18 mouse cellular contexts compared by ENCODE assay signal in the genomic region with DNA sequence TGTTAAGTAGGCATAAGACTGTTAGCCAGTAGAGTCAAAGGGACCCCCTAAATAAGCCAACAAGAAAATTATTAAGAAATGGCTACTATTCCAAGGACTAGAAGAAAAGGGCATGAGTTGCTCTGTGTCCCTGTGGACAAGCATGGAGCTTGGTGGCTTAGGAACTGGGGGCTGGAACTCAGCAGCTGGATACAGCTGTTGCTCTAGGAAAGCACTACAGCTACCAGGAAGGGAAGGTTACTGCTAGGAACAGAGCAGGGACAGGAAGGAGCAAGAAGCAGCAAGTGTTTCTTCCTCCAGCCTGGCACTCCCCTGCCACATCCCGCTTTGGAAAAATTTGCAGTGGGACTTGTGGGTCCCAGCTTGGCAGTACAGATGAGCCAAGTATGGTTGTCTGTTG.
A peak's percentile ranks its signal among the peaks of the same experiment; 100 is the strongest.
DNase-seq lines count a peak whose midpoint lies in the region; ATAC-seq and TF ChIP-seq lines count a peak whose summit lies in the region.
"Had no signal": no experiment of that assay in that cellular context is flagged by ENCODE, and none has a peak within 500 bp of the region (broad histone marks: within the 10 kb centered on the region; RNA-seq: fewer than 3 reads in every experiment).

No protein-coding gene starts in this region.

- no peak overlapping the region for H3K9ac ChIP-seq in heart, postnatal 0 days (replicated peaks; ENCODE audit: low read depth, low read length)
- H3K9ac ChIP-seq: embryonic facial prominence, embryonic 15.5 days; forebrain, postnatal 0 days; limb, embryonic 12.5 days; liver, embryonic 12.5 days; lung, embryonic 14.5 days; midbrain, embryonic 13.5 days; neural tube, embryonic 13.5 days had no signal

- no peaks in the 10 kb centered on the region for H3K27me3 ChIP-seq in heart, postnatal 0 days (ENCODE audit: control insufficient read depth, insufficient read depth, low read length)
- H3K27me3 ChIP-seq: embryonic facial prominence, embryonic 15.5 days; limb, embryonic 12.5 days; liver, embryonic 12.5 days; midbrain, embryonic 13.5 days; neural tube, embryonic 13.5 days had no signal

- H3K36me3 ChIP-seq in heart, postnatal 0 days (replicated peaks; ENCODE audit: control insufficient read depth, insufficient read depth, low read length): no peaks in the 10 kb centered on the region
- H3K36me3 ChIP-seq: embryonic facial prominence, embryonic 15.5 days; limb, embryonic 12.5 days; liver, embryonic 12.5 days; midbrain, embryonic 13.5 days; neural tube, embryonic 13.5 days had no signal

- TF ChIP-seq EP300 in heart, postnatal 0 days (IDR thresholded peaks at IDR 0.05; ENCODE audit: low read depth): no peak

- TF ChIP-seq CTCF in heart, postnatal 0 days (IDR thresholded peaks at IDR 0.05; ENCODE audit: low read depth): no peak

- no peak overlapping the region for H3K4me3 ChIP-seq in heart, postnatal 0 days (ENCODE audit: low read depth, low read length)
- H3K4me3 ChIP-seq: embryonic facial prominence, embryonic 15.5 days; limb, embryonic 12.5 days; liver, embryonic 12.5 days; midbrain, embryonic 13.5 days; neural tube, embryonic 13.5 days had no signal

- H3K4me2 ChIP-seq in heart, postnatal 0 days (ENCODE audit: low read depth, low read length): no peak overlapping the region
- H3K4me2 ChIP-seq: embryonic facial prominence, embryonic 15.5 days; limb, embryonic 12.5 days; liver, embryonic 12.5 days; lung, embryonic 14.5 days; midbrain, embryonic 13.5 days; neural tube, embryonic 13.5 days had no signal

- no peak for ATAC-seq in heart, postnatal 0 days (ENCODE audit: insufficient read depth, low read depth)
- ATAC-seq: forebrain, postnatal 0 days; hindbrain, postnatal 0 days; liver, embryonic 12.5 days; midbrain, embryonic 13.5 days had no signal

- 0 out of 2 replicates have a peak, but pooled peaks cover 5% of the 10 kb centered on the region for H3K4me1 ChIP-seq in heart, postnatal 0 days (ENCODE audit: control insufficient read depth, insufficient read depth)
- H3K4me1 ChIP-seq: embryonic facial prominence, embryonic 15.5 days; limb, embryonic 12.5 days; liver, embryonic 12.5 days; midbrain, embryonic 13.5 days; neural tube, embryonic 13.5 days had no signal

- 82% methylated on average over 1 of the region's 1 CpGs for WGBS in heart, postnatal 0 days

- H3K9me3 ChIP-seq in heart, postnatal 0 days (replicated peaks; ENCODE audit: control insufficient read depth, low read length): no peaks in the 10 kb centered on the region
- H3K9me3 ChIP-seq: embryonic facial prominence, embryonic 15.5 days; limb, embryonic 12.5 days; liver, embryonic 12.5 days; midbrain, embryonic 13.5 days; neural tube, embryonic 13.5 days had no signal

- no peak overlapping the region for H3K27ac ChIP-seq in heart, postnatal 0 days (ENCODE audit: low read depth)
- H3K27ac ChIP-seq: embryonic facial prominence, embryonic 15.5 days; hindbrain, postnatal 0 days; limb, embryonic 12.5 days; liver, embryonic 12.5 days; midbrain, embryonic 13.5 days; neural tube, embryonic 13.5 days had no signal

- DNase-seq in kidney, adult 9 months: peak; percentile 22
- DNase-seq in kidney, adult 11 months: no peak
- DNase-seq in heart, adult 8-10 months (ENCODE audit: low spot score): peak; percentile 41
- peak; percentile 20 for DNase-seq in heart, postnatal 0 days (ENCODE audit: low spot score)
- peak; percentile 50 for DNase-seq in lung, postnatal 10 days
- DNase-seq in right cerebral cortex, postnatal 25 days: no peak
- no peak for DNase-seq in ovary, adult 18-20 months (ENCODE audit: low spot score)
- DNase-seq: cerebellum, adult 18-20 months; cerebellum, postnatal 25 days; forebrain, postnatal 0 days; lung, embryonic 14.5 days; spleen, adult 18-20 months had no signal

Comparison
In these comparisons a context has a peak if more than half of its experiments do, and no peak if none do; other contexts are left out.
1. DNase-seq: peak in kidney, adult 9 months (single experiment), heart, adult 8-10 months (single experiment), heart, postnatal 0 days (single experiment) and lung, postnatal 10 days (single experiment); none in kidney, adult 11 months (single experiment), right cerebral cortex, postnatal 25 days (single experiment) and ovary, adult 18-20 months (single experiment).